Mouse (Mus musculus) megakaryocyte, embryonic 14.5 days (primary cell): ENCODE measurements around the gene Zfp526. TPM values are rescaled to one million over a fixed set of nuclear protein-coding genes. Genes with fewer than 3 reads are reported as not detected.
A peak's percentile ranks its signal among the peaks of the same experiment; 100 is the strongest.
"Not testable (repeated sequence)": the region's sequence is repeated elsewhere in the genome, so short reads cannot be mapped to it uniquely, and the experiment has no call there.

Experiments
- H3K27me3 ChIP-seq: replicated peaks from 2 replicates; pipeline ENCODE3; 2012; ENCODE audit warnings: inconsistent platforms
- H3K36me3 ChIP-seq: replicated peaks from 2 replicates; pipeline ENCODE3; 2012; ENCODE audit warnings: low read length, inconsistent platforms, mixed read lengths
- H3K4me1 ChIP-seq: 2 replicates; pipeline ENCODE4 v1.6.1; 2012; ENCODE audit warnings: inconsistent platforms
- H3K4me3 ChIP-seq: replicated peaks from 2 replicates; pipeline ENCODE3; 2012; ENCODE audit warnings: moderate library complexity, mild to moderate bottlenecking, inconsistent platforms
- H3K9me3 ChIP-seq: 2 replicates; pipeline ENCODE4 v1.6.1; 2012; ENCODE audit warnings: inconsistent platforms
- FLI1 ChIP-seq: IDR thresholded peaks from 2 replicates; pipeline ENCODE4 v1.6.1; 2012; ENCODE audit warnings: low read length, inconsistent platforms, mixed read lengths
- GATA1 ChIP-seq: IDR thresholded peaks from 3 replicates; pipeline ENCODE4 v1.6.1; 2012; ENCODE audit warnings: mixed read lengths, low read length, inconsistent platforms, borderline replicate concordance
- polyA plus RNA-seq: library from polyadenylated mRNA; stranded (reverse); fragments of >175 nt; gene quantifications from 2 replicates; pipeline ENCODE4 v1.2.3, GENCODE M21; 2012; ENCODE audit warnings: low replicate concordance; ENCODE audit not compliant: insufficient read depth

Zfp526 gene
- polyA plus RNA-seq, 1 experiment, result 4.8 TPM

GRCm38 (mm10) chr7:25249314-25250140 is 28.3 kb downstream of the Zfp526 start:
- Histone ChIP-seq H3K36me3 (peaks cover 18% of the 10 kb centered on the region), H3K27me3 (peaks cover 3% of the 10 kb centered on the region), H3K4me1 (peaks cover 58% of the 10 kb centered on the region), H3K4me3 (peak overlapping the region; percentile 97), H3K9me3 (no peaks in the 10 kb centered on the region)
- TF ChIP-seq GATA1 (no peak), FLI1 (no peak)

- peaks cover 51% of the 10 kb centered on the region for H3K4me1 ChIP-seq
- H3K9me3 ChIP-seq, result no peaks in the 10 kb centered on the region
- no peak for TF ChIP-seq GATA1
- no peak for TF ChIP-seq FLI1
- H3K27me3 ChIP-seq, result peaks cover 9% of the 10 kb centered on the region
- peak within 1 kb of the TSS; percentile 97 for H3K4me3 ChIP-seq
- peaks cover 10% of the 10 kb centered on the region for H3K36me3 ChIP-seq
Measured at GRCm38 (mm10) chr7:25250141-25250972, 29.1 kb downstream of the Zfp526 start, which contains the start of gene Erf. TSS of gene Erf (minus strand) at chr7:25250761.

- Histone ChIP-seq H3K9me3 (no peaks in the 10 kb centered on the region), H3K4me3 (peak overlapping the region; percentile 97), H3K4me1 (peaks cover 42% of the 10 kb centered on the region), H3K27me3 (peaks cover 12% of the 10 kb centered on the region), H3K36me3 (peaks cover under 1% of the 10 kb centered on the region)
- no peak for TF ChIP-seq FLI1
- no peak for TF ChIP-seq GATA1
Measured at GRCm38 (mm10) chr7:25251071-25251791, 30.0 kb downstream of the Zfp526 start.

GRCm38 (mm10) chr7:25251822-25252221 is 30.6 kb downstream of the Zfp526 start:
- H3K9me3 ChIP-seq, result no peaks in the 10 kb centered on the region
- H3K4me1 ChIP-seq, result peaks cover 36% of the 10 kb centered on the region
- peaks cover 12% of the 10 kb centered on the region for H3K27me3 ChIP-seq
- no peak for TF ChIP-seq FLI1
- no peak for TF ChIP-seq GATA1
- H3K4me3 ChIP-seq, result no peak overlapping the region
- no peaks in the 10 kb centered on the region for H3K36me3 ChIP-seq

- TF ChIP-seq GATA1, result no peak
- TF ChIP-seq FLI1, result no peak
- no peaks in the 10 kb centered on the region for H3K27me3 ChIP-seq
- no peaks in the 10 kb centered on the region for H3K9me3 ChIP-seq
- H3K4me3 ChIP-seq, result no peak overlapping the region
- H3K4me1 ChIP-seq, result peaks cover 27% of the 10 kb centered on the region
- H3K36me3 ChIP-seq, result no peaks in the 10 kb centered on the region
Measured at GRCm38 (mm10) chr7:25261896-25262295, 40.7 kb downstream of the Zfp526 start.

- no peaks in the 10 kb centered on the region for H3K9me3 ChIP-seq
- no peaks in the 10 kb centered on the region for H3K36me3 ChIP-seq
- no peak overlapping the region for H3K4me3 ChIP-seq
- peaks cover 29% of the 10 kb centered on the region for H3K4me1 ChIP-seq
- H3K27me3 ChIP-seq, result no peaks in the 10 kb centered on the region
- no peak for TF ChIP-seq FLI1
- TF ChIP-seq GATA1, result no peak
Measured at GRCm38 (mm10) chr7:25263968-25264870, 43.0 kb downstream of the Zfp526 start.

- peaks cover 11% of the 10 kb centered on the region for H3K36me3 ChIP-seq
- H3K9me3 ChIP-seq, H3K27me3 ChIP-seq, H3K4me3 ChIP-seq: not testable (repeated sequence)
- peaks cover 45% of the 10 kb centered on the region for H3K4me1 ChIP-seq
Measured at GRCm38 (mm10) chr7:25265743-25266142, 44.5 kb downstream of the Zfp526 start.

GRCm38 (mm10) chr7:25266180-25266962 is 45.1 kb downstream of the Zfp526 start:
- Histone ChIP-seq H3K4me1 (peaks cover 51% of the 10 kb centered on the region), H3K27me3 (no peaks in the 10 kb centered on the region), H3K4me3 (peak overlapping the region; percentile 98), H3K36me3 (peaks cover 17% of the 10 kb centered on the region), H3K9me3 (no peaks in the 10 kb centered on the region)
- TF ChIP-seq FLI1 (no peak), GATA1 (no peak)
